Mouse (Mus musculus): ENCODE results near the gene Ttll12. TPM values are rescaled to one million over a fixed set of nuclear protein-coding genes. Genes with fewer than 3 reads are reported as not detected.

Gene Ttll12
- polyA plus RNA-seq, 1 experiment from 2014 or later: 40.5 TPM

- no peaks in the 10 kb centered on the region for H3K27me3 ChIP-seq (replicated peaks; ENCODE audit: control insufficient read depth, insufficient read depth, low read length)
- no peaks in the 10 kb centered on the region for H3K4me1 ChIP-seq (ENCODE audit: control insufficient read depth, insufficient read depth, low read length)
- 82% methylated on average over 4 of the region's 4 CpGs for WGBS
- H3K9me3 ChIP-seq (replicated peaks; ENCODE audit: control insufficient read depth, low read length): no peaks in the 10 kb centered on the region
- DNase-seq (ENCODE audit: low spot score) (no peak), ATAC-seq (no peak)
- H3K9ac ChIP-seq (ENCODE audit: low read length): no peak overlapping the region
- no peak overlapping the region for H3K27ac ChIP-seq (ENCODE audit: low read depth, low read length)
- H3K36me3 ChIP-seq (ENCODE audit: control insufficient read depth, insufficient read depth, low read length): no peaks in the 10 kb centered on the region
- no peak overlapping the region for H3K4me3 ChIP-seq (ENCODE audit: low read depth, low read length)
- H3K4me2 ChIP-seq (ENCODE audit: low read length): no peak overlapping the region
Observed at GRCm38 (mm10) chr15:83539905-83540304, 55.1 kb downstream of the Ttll12 start.

GRCm38 (mm10) chr15:83538855-83539254 lies 56.1 kb downstream of the Ttll12 start:
- Histone ChIP-seq H3K9me3 (replicated peaks; ENCODE audit: control insufficient read depth, low read length) (no peaks in the 10 kb centered on the region), H3K36me3 (ENCODE audit: control insufficient read depth, insufficient read depth, low read length) (no peaks in the 10 kb centered on the region), H3K4me2 (ENCODE audit: low read length) (no peak overlapping the region), H3K9ac (ENCODE audit: low read length) (no peak overlapping the region), H3K27ac (ENCODE audit: low read depth, low read length) (no peak overlapping the region), H3K4me1 (ENCODE audit: control insufficient read depth, insufficient read depth, low read length) (no peaks in the 10 kb centered on the region), H3K27me3 (replicated peaks; ENCODE audit: control insufficient read depth, insufficient read depth, low read length) (no peaks in the 10 kb centered on the region), H3K4me3 (ENCODE audit: low read depth, low read length) (no peak overlapping the region)
- DNase-seq (ENCODE audit: low spot score): no peak
- no peak for ATAC-seq
- 98% methylated on average over 2 of the region's 2 CpGs for WGBS

DNA sequence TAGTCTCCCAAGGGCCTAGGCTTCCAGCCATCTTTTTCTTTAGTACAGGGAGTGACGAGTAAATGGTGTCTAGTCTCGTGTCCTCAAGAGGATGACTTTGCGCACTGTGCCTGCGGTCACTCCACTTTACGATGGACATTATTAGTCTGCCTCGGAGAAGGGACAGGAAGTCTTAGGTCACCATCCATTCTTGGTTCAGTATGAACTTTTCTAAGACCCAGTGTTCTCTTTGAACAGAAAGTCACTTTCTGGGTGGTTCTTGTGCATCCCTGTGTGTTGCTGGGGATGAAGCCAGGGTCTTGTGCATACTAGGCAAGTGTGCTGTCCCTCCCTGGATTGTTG lies 59.1 kb downstream of the Ttll12 start:
- Histone ChIP-seq H3K4me3 (ENCODE audit: low read depth, low read length) (no peak overlapping the region), H3K4me2 (ENCODE audit: low read length) (no peak overlapping the region), H3K27ac (ENCODE audit: low read depth, low read length) (no peak overlapping the region), H3K9me3 (replicated peaks; ENCODE audit: control insufficient read depth, low read length) (no peaks in the 10 kb centered on the region), H3K27me3 (replicated peaks; ENCODE audit: control insufficient read depth, insufficient read depth, low read length) (no peaks in the 10 kb centered on the region), H3K4me1 (ENCODE audit: control insufficient read depth, insufficient read depth, low read length) (no peaks in the 10 kb centered on the region), H3K9ac (ENCODE audit: low read length) (no peak overlapping the region), H3K36me3 (ENCODE audit: control insufficient read depth, insufficient read depth, low read length) (no peaks in the 10 kb centered on the region)
- ATAC-seq (no peak), DNase-seq (ENCODE audit: low spot score) (no peak)
- 92% methylated on average over 6 of the region's 6 CpGs for WGBS

DNA sequence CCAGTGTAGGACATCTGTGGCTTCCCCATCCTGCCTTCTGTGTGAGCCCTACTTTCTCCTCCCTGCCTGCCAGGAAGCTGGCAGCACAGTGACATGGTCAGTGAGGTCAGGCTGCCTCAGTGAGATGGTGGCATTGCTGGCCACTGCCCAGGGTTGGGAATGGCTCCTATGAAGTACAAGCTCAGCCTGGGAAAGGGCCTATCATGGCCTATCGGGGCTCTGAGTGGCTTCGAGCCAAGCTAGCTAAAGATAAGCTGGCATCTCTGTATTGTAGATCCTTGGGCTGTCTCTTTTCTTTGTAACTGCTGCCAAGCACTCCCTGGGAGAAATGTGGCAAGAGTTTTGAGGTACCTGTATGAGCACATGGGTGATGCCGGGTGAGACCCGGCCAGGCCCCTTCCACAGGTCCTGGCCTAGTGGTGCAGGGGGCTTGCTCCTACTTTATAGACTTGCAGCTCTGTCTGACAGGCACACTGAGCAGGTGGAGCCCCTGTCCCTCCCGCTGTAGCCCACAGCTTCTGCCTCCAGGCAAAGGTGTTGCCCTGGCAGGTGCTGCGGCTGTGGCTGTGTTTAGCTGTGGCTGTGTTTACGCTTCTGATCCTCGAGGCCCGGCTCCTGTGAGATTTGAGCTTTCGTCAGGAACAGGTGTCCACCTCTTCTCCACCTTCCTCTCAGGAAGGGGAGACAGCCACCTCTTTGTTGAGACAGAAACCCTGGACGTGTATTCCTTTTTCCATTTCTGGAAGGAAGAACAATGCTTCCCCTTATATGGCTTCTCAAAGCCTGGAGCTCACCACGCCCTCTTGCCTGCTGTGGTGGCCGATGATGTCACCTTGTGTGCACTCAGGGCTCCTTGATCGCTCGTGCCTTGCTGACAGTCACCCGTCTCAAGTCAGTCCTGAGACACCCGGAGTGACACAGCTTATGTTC lies 59.7 kb downstream of the Ttll12 start:
- Histone ChIP-seq H3K27me3 (replicated peaks; ENCODE audit: control insufficient read depth, insufficient read depth, low read length) (no peaks in the 10 kb centered on the region), H3K4me2 (ENCODE audit: low read length) (no peak overlapping the region), H3K4me3 (ENCODE audit: low read depth, low read length) (no peak overlapping the region), H3K36me3 (ENCODE audit: control insufficient read depth, insufficient read depth, low read length) (no peaks in the 10 kb centered on the region), H3K9ac (ENCODE audit: low read length) (no peak overlapping the region), H3K27ac (ENCODE audit: low read depth, low read length) (no peak overlapping the region), H3K4me1 (ENCODE audit: control insufficient read depth, insufficient read depth, low read length) (no peaks in the 10 kb centered on the region), H3K9me3 (replicated peaks; ENCODE audit: control insufficient read depth, low read length) (no peaks in the 10 kb centered on the region)
- no peak for DNase-seq (ENCODE audit: low spot score)
- WGBS: 77% methylated on average over 17 of the region's 17 CpGs
- no peak for ATAC-seq

- Histone ChIP-seq H3K9ac (ENCODE audit: low read length) (no peak overlapping the region), H3K36me3 (ENCODE audit: control insufficient read depth, insufficient read depth, low read length) (no peaks in the 10 kb centered on the region), H3K4me2 (ENCODE audit: low read length) (no peak overlapping the region), H3K4me3 (ENCODE audit: low read depth, low read length) (no peak overlapping the region), H3K4me1 (ENCODE audit: control insufficient read depth, insufficient read depth, low read length) (no peaks in the 10 kb centered on the region), H3K27ac (ENCODE audit: low read depth, low read length) (no peak overlapping the region), H3K9me3 (replicated peaks; ENCODE audit: control insufficient read depth, low read length) (no peaks in the 10 kb centered on the region), H3K27me3 (replicated peaks; ENCODE audit: control insufficient read depth, insufficient read depth, low read length) (0 out of 2 replicates have a peak, but pooled peaks cover 3% of the 10 kb centered on the region)
- WGBS: 83% methylated on average over 7 of the region's 7 CpGs
- DNase-seq (ENCODE audit: low spot score): no peak
- ATAC-seq: no peak
Observed at GRCm38 (mm10) chr15:83532606-83533005, 62.4 kb downstream of the Ttll12 start.

DNA sequence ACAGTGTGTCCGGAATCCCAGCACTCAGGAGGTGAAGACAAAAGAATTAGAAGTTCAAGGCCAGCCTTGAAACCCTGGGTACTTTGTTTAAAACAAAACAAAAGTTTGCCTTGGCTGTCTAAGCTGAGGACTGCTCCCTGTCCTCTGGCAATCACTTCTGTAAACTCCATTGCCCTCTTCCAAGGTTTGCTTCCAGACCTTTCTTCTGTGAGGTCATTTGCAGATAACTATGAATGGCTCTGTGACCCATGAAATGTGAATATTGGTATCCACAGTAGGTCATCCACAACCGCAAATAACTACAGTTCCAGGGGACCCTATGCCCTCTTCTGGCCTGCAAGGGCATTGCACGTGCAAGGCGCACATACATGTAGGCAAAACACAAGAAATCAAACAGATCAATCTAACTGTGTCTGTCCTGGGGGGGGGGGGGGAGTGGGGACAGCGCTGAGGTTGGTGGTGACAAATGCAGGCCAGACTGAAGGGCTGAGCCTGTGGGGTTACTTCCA lies 62.9 kb downstream of the Ttll12 start:
- 81% methylated on average over 5 of the region's 5 CpGs for WGBS
- H3K4me3 ChIP-seq (ENCODE audit: low read depth, low read length): no peak overlapping the region
- no peaks in the 10 kb centered on the region for H3K9me3 ChIP-seq (replicated peaks; ENCODE audit: control insufficient read depth, low read length)
- H3K27me3 ChIP-seq (replicated peaks; ENCODE audit: control insufficient read depth, insufficient read depth, low read length): 0 out of 2 replicates have a peak, but pooled peaks cover 9% of the 10 kb centered on the region
- peaks cover 3% of the 10 kb centered on the region; the same call in 1 of the 2 replicates for H3K4me1 ChIP-seq (ENCODE audit: control insufficient read depth, insufficient read depth, low read length)
- H3K4me2 ChIP-seq (ENCODE audit: low read length): no peak overlapping the region
- DNase-seq (ENCODE audit: low spot score) (no peak), ATAC-seq (no peak)
- H3K9ac ChIP-seq (ENCODE audit: low read length): no peak overlapping the region
- H3K36me3 ChIP-seq (ENCODE audit: control insufficient read depth, insufficient read depth, low read length): no peaks in the 10 kb centered on the region
- H3K27ac ChIP-seq (ENCODE audit: low read depth, low read length): no peak overlapping the region

DNA sequence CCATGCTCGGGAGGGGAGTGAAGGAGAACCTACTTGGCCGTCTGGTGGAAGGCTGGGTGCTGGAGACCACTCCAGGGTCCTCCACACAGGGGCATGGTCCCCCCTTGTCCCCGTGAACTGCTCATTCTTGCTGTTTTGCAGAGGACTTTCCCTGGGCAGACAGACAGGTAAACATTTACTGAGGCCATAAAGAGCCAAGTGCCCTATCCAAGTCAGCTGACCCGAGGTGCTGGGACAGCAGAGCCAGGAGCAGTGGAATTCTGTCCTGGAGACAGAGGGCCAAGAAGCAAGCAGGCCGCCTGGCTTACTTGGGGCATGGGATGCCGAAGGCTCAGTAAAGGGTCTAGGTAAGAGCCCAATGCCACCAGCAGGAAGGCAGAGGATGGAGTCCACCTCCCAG lies 64.3 kb downstream of the Ttll12 start:
- no peaks in the 10 kb centered on the region for H3K36me3 ChIP-seq (ENCODE audit: control insufficient read depth, insufficient read depth, low read length)
- no peaks in the 10 kb centered on the region for H3K9me3 ChIP-seq (replicated peaks; ENCODE audit: control insufficient read depth, low read length)
- DNase-seq (ENCODE audit: low spot score) (no peak), ATAC-seq (no peak)
- no peak overlapping the region for H3K27ac ChIP-seq (ENCODE audit: low read depth, low read length)
- peaks cover 20% of the 10 kb centered on the region; the same call in 1 of the 2 replicates for H3K27me3 ChIP-seq (replicated peaks; ENCODE audit: control insufficient read depth, insufficient read depth, low read length)
- WGBS: 79% methylated on average over 6 of the region's 6 CpGs
- H3K9ac ChIP-seq (ENCODE audit: low read length): no peak overlapping the region
- H3K4me2 ChIP-seq (ENCODE audit: low read length): no peak overlapping the region
- no peak overlapping the region for H3K4me3 ChIP-seq (ENCODE audit: low read depth, low read length)
- H3K4me1 ChIP-seq (ENCODE audit: control insufficient read depth, insufficient read depth, low read length): peaks cover 6% of the 10 kb centered on the region; the same call in 1 of the 2 replicates

GRCm38 (mm10) chr15:83530233-83530632 lies 64.7 kb downstream of the Ttll12 start:
- H3K27me3 ChIP-seq (replicated peaks; ENCODE audit: control insufficient read depth, insufficient read depth, low read length): peaks cover 20% of the 10 kb centered on the region; the same call in 1 of the 2 replicates
- DNase-seq (ENCODE audit: low spot score) (no peak), ATAC-seq (no peak)
- no peaks in the 10 kb centered on the region for H3K9me3 ChIP-seq (replicated peaks; ENCODE audit: control insufficient read depth, low read length)
- no peak overlapping the region for H3K27ac ChIP-seq (ENCODE audit: low read depth, low read length)
- WGBS: 89% methylated on average over 9 of the region's 9 CpGs
- H3K4me2 ChIP-seq (ENCODE audit: low read length): no peak overlapping the region
- H3K4me1 ChIP-seq (ENCODE audit: control insufficient read depth, insufficient read depth, low read length): peaks cover 6% of the 10 kb centered on the region; the same call in 1 of the 2 replicates
- H3K9ac ChIP-seq (ENCODE audit: low read length): no peak overlapping the region
- H3K4me3 ChIP-seq (ENCODE audit: low read depth, low read length): no peak overlapping the region
- no peaks in the 10 kb centered on the region for H3K36me3 ChIP-seq (ENCODE audit: control insufficient read depth, insufficient read depth, low read length)

- 84% methylated on average over 5 of the region's 5 CpGs for WGBS
- H3K27me3 ChIP-seq (replicated peaks; ENCODE audit: control insufficient read depth, insufficient read depth, low read length): peaks cover 20% of the 10 kb centered on the region; the same call in 1 of the 2 replicates
- DNase-seq (ENCODE audit: low spot score): no peak
- H3K4me1 ChIP-seq (ENCODE audit: control insufficient read depth, insufficient read depth, low read length): peaks cover 6% of the 10 kb centered on the region; the same call in 1 of the 2 replicates
- no peaks in the 10 kb centered on the region for H3K36me3 ChIP-seq (ENCODE audit: control insufficient read depth, insufficient read depth, low read length)
- H3K9ac ChIP-seq (ENCODE audit: low read length): no peak overlapping the region
- no peak overlapping the region for H3K27ac ChIP-seq (ENCODE audit: low read depth, low read length)
- H3K4me3 ChIP-seq (ENCODE audit: low read depth, low read length): no peak overlapping the region
- H3K4me2 ChIP-seq (ENCODE audit: low read length): no peak overlapping the region
- H3K9me3 ChIP-seq (replicated peaks; ENCODE audit: control insufficient read depth, low read length): no peaks in the 10 kb centered on the region
- no peak for ATAC-seq
Observed at GRCm38 (mm10) chr15:83529765-83530164, 65.2 kb downstream of the Ttll12 start.
